In genomic region chr2:165757799-165758198, GRCm38 (mm10) we compare ENCODE assay signal across 16 mouse cellular contexts.
A peak's percentile ranks its signal among the peaks of the same experiment; 100 is the strongest.
DNase-seq lines count a peak whose midpoint lies in the region; ATAC-seq and TF ChIP-seq lines count a peak whose summit lies in the region.
"Had no signal": no experiment of that assay in that cellular context is flagged by ENCODE, and none has a peak within 500 bp of the region (broad histone marks: within the 10 kb centered on the region; RNA-seq: fewer than 3 reads in every experiment).

No protein-coding gene starts in this region.

- H3K9me3 ChIP-seq in hindbrain, embryonic 16.5 days (ENCODE audit: control insufficient read depth, low read length), result no peaks in the 10 kb centered on the region
- no peaks in the 10 kb centered on the region for H3K9me3 ChIP-seq in midbrain, embryonic 16.5 days (replicated peaks; ENCODE audit: control insufficient read depth, low read length, poor library complexity, severe bottlenecking)
- H3K9me3 ChIP-seq in lung, postnatal 0 days (ENCODE audit: low read length), result no peaks in the 10 kb centered on the region
- H3K9me3 ChIP-seq: embryonic facial prominence, embryonic 12.5 days; G1E; liver, embryonic 15.5 days; stomach, embryonic 15.5 days had no signal

- peak; percentile 19 for DNase-seq in left cerebral cortex, postnatal 4 days
- no peak for DNase-seq in left cerebral cortex, adult 11 months (ENCODE audit: low spot score)
- DNase-seq in spleen, postnatal 14 days (ENCODE audit: low spot score in 2 of 2), result no peak
- no peak for DNase-seq in Muller cell, postnatal 12 days (ENCODE audit: inconsistent ontology term)
- DNase-seq in lung, postnatal 0 days (ENCODE audit: low spot score), result no peak
- DNase-seq in kidney, postnatal 36 days, result no peak
- DNase-seq: cerebellum, adult 9-10 months; thymus, postnatal 36 days had no signal

- H3K4me3 ChIP-seq in hindbrain, embryonic 16.5 days (ENCODE audit: low read length), result no peak overlapping the region
- no peak overlapping the region for H3K4me3 ChIP-seq in midbrain, embryonic 16.5 days (ENCODE audit: low read depth, low read length)
- no peak overlapping the region for H3K4me3 ChIP-seq in lung, postnatal 0 days (ENCODE audit: low read depth, low read length)
- H3K4me3 ChIP-seq: embryonic facial prominence, embryonic 12.5 days; liver, embryonic 15.5 days; stomach, embryonic 15.5 days had no signal

- TF ChIP-seq CTCF in lung, postnatal 0 days (IDR thresholded peaks at IDR 0.05), result no peak

- 43% methylated on average over 15 of the region's 15 CpGs for WGBS in hindbrain, embryonic 16.5 days
- WGBS in midbrain, embryonic 16.5 days, result 51% methylated on average over 15 of the region's 15 CpGs
- WGBS in lung, postnatal 0 days, result 71% methylated on average over 15 of the region's 15 CpGs

- intact Hi-C loops in left cerebral cortex, postnatal 4 days (cut with DNase I), result no loop called here

- peak overlapping the region; percentile 42 for H3K9ac ChIP-seq in hindbrain, embryonic 16.5 days (ENCODE audit: low read depth, low read length)
- H3K9ac ChIP-seq in midbrain, embryonic 16.5 days (ENCODE audit: low read depth, low read length), result no peak overlapping the region
- no peak overlapping the region for H3K9ac ChIP-seq in lung, postnatal 0 days (replicated peaks; ENCODE audit: low read depth)
- H3K9ac ChIP-seq: embryonic facial prominence, embryonic 12.5 days; liver, embryonic 15.5 days; stomach, embryonic 15.5 days had no signal

- no peaks in the 10 kb centered on the region for H3K27me3 ChIP-seq in hindbrain, embryonic 16.5 days (replicated peaks; ENCODE audit: control insufficient read depth, insufficient read depth, low read length)
- H3K27me3 ChIP-seq in midbrain, embryonic 16.5 days (ENCODE audit: control insufficient read depth, insufficient read depth, low read depth, low read length), result no peaks in the 10 kb centered on the region
- no peaks in the 10 kb centered on the region for H3K27me3 ChIP-seq in lung, postnatal 0 days (replicated peaks; ENCODE audit: insufficient read depth, low read length)
- H3K27me3 ChIP-seq: embryonic facial prominence, embryonic 12.5 days; liver, embryonic 15.5 days; stomach, embryonic 15.5 days had no signal

- peaks cover 10% of the 10 kb centered on the region for H3K4me1 ChIP-seq in hindbrain, embryonic 16.5 days (ENCODE audit: control insufficient read depth, insufficient read depth, low read depth, low read length)
- H3K4me1 ChIP-seq in midbrain, embryonic 16.5 days (ENCODE audit: control insufficient read depth, insufficient read depth, low read length), result peaks cover 4% of the 10 kb centered on the region; the same call in 1 of the 2 replicates
- no peaks in the 10 kb centered on the region for H3K4me1 ChIP-seq in lung, postnatal 0 days (ENCODE audit: insufficient read depth, low read depth, low read length)
- H3K4me1 ChIP-seq: embryonic facial prominence, embryonic 12.5 days; liver, embryonic 15.5 days; stomach, embryonic 15.5 days had no signal

- ATAC-seq in hindbrain, embryonic 16.5 days, result 0 out of 2 replicates have a peak, but pooled peaks have one; percentile 30
- no peak for ATAC-seq in midbrain, embryonic 16.5 days
- no peak for ATAC-seq in lung, postnatal 0 days
- ATAC-seq: activated CD4-positive, CD25-positive, alpha-beta regulatory T cell, adult 4 months had no signal

- no peak overlapping the region; the same call in 1 of the 2 replicates for H3K27ac ChIP-seq in hindbrain, embryonic 16.5 days (ENCODE audit: low read depth, low read length)
- H3K27ac ChIP-seq in midbrain, embryonic 16.5 days (ENCODE audit: low read length), result peak overlapping the region; percentile 29; the same call in 1 of the 2 replicates
- no peak overlapping the region for H3K27ac ChIP-seq in lung, postnatal 0 days (ENCODE audit: low read length)
- H3K27ac ChIP-seq: embryonic facial prominence, embryonic 12.5 days; liver, embryonic 15.5 days; macrophage; stomach, embryonic 15.5 days had no signal

- peak overlapping the region; percentile 27 for H3K4me2 ChIP-seq in hindbrain, embryonic 16.5 days (ENCODE audit: low read length)
- H3K4me2 ChIP-seq in midbrain, embryonic 16.5 days (ENCODE audit: low read length), result 0 out of 2 replicates have a peak overlapping the region, but pooled peaks have one; percentile 8
- H3K4me2 ChIP-seq in lung, postnatal 0 days (replicated peaks; ENCODE audit: low read depth, low read length), result no peak overlapping the region
- H3K4me2 ChIP-seq: embryonic facial prominence, embryonic 12.5 days; liver, embryonic 15.5 days; stomach, embryonic 15.5 days had no signal

- TF ChIP-seq EP300 in lung, postnatal 0 days (IDR thresholded peaks at IDR 0.05), result no peak

- no peaks in the 10 kb centered on the region for H3K36me3 ChIP-seq in hindbrain, embryonic 16.5 days (ENCODE audit: control insufficient read depth, insufficient read depth, low read length)
- H3K36me3 ChIP-seq in midbrain, embryonic 16.5 days (ENCODE audit: control insufficient read depth, insufficient read depth, low read length), result no peaks in the 10 kb centered on the region
- H3K36me3 ChIP-seq in lung, postnatal 0 days (ENCODE audit: insufficient read depth, low read length), result no peaks in the 10 kb centered on the region
- H3K36me3 ChIP-seq: embryonic facial prominence, embryonic 12.5 days; G1E; liver, embryonic 15.5 days; stomach, embryonic 15.5 days had no signal
